Mouse (Mus musculus) MN1 (cell line): ENCODE results near the gene Tra2a.

Experiments
- DNase-seq: peaks from one replicate; pipeline ENCODE4 v3.0.0-alpha.2; 2016; ENCODE audit warnings: low spot score

The Tra2a gene

GRCm38 (mm10) chr6:49212141-49212540, 51.7 kb downstream of the Tra2a start:
- no peak for DNase-seq

- no peak for DNase-seq
Measured at GRCm38 (mm10) chr6:49211596-49211995, 52.2 kb downstream of the Tra2a start.

GRCm38 (mm10) chr6:49209881-49210854, 53.7 kb downstream of the Tra2a start:
- no peak for DNase-seq

- peak; percentile 25 for DNase-seq
Measured at GRCm38 (mm10) chr6:49208935-49209334, 54.9 kb downstream of the Tra2a start.

- no peak for DNase-seq
Measured at GRCm38 (mm10) chr6:49208297-49208930, 55.4 kb downstream of the Tra2a start.

GRCm38 (mm10) chr6:49206416-49206815, 57.4 kb downstream of the Tra2a start:
- no peak for DNase-seq

GRCm38 (mm10) chr6:49195188-49195587, 68.6 kb downstream of the Tra2a start:
- no peak for DNase-seq

GRCm38 (mm10) chr6:49194536-49194935, 69.3 kb downstream of the Tra2a start:
- DNase-seq = no peak
